Mouse (Mus musculus) gastrocnemius, adult 2 months (tissue): ENCODE results near the gene Cd34. TPM values are rescaled to one million over a fixed set of nuclear protein-coding genes. Genes with fewer than 3 reads are reported as not detected.

ENCODE experiments used
- DNase-seq: peaks from one replicate; pipeline ENCODE4 v3.0.0; 2022
- H3K27ac ChIP-seq: fragments of 200-600 bp; 2 replicates; pipeline ENCODE4 v1.8.1; 2022; ENCODE audit warnings: mild to moderate bottlenecking
- H3K4me3 ChIP-seq: fragments of 200-600 bp; 2 replicates; pipeline ENCODE4 v1.8.1; 2022; ENCODE audit warnings: mild to moderate bottlenecking, moderate library complexity
- CTCF ChIP-seq: fragments of 200-600 bp; IDR thresholded peaks from 2 replicates; pipeline ENCODE4 v1.8.1; 2022; ENCODE audit warnings: antibody characterized with exemption, mild to moderate bottlenecking, moderate library complexity
- intact Hi-C: fragments of 180-260 bp; cut with DNase I; formaldehyde crosslinking; loops from one replicate; pipeline ENCODE4 v1.15.1; 2025
- total RNA-seq, 2 experiments: library from RNA; stranded (reverse); gene quantifications; 2 replicates each; pipeline ENCODE4 v1.2.3; 2021

Gene Cd34
- total RNA-seq, 2 experiments from 2014 or later: 32.8 to 49.3 TPM

GRCm38 (mm10) chr1:194976517-194977370 is 38.1 kb downstream of the Cd34 start:
- peak overlapping the region; percentile 97 for H3K27ac ChIP-seq
- no peak; the same call in 1 of the 2 replicates for TF ChIP-seq CTCF
- peak; percentile 90 for DNase-seq
- intact Hi-C loops: loop anchor here (1.0 to 5.0 kb wide), 3 partner anchors 41 to 156 kb away; partner anchors contain the start of gene Cr1l
- H3K4me3 ChIP-seq: peak overlapping the region; percentile 92

GRCm38 (mm10) chr1:194977371-194977761 is 38.7 kb downstream of the Cd34 start:
- no peak for TF ChIP-seq CTCF
- H3K27ac ChIP-seq: peak overlapping the region; percentile 97
- H3K4me3 ChIP-seq: peak overlapping the region; percentile 92
- DNase-seq: peak; percentile 59
- intact Hi-C loops: loop anchor here (5.0 kb wide), 1 partner anchor 155 kb away; the partner anchor contains the start of gene Cr1l

GRCm38 (mm10) chr1:194977946-194978720 is 39.5 kb downstream of the Cd34 start:
- no peak for TF ChIP-seq CTCF
- intact Hi-C loops: loop anchor here (5.0 kb wide), 1 partner anchor 154 kb away; the partner anchor contains the start of gene Cr1l
- peak overlapping the region; percentile 97 for H3K27ac ChIP-seq
- DNase-seq: no peak
- H3K4me3 ChIP-seq: peak overlapping the region; percentile 92

GRCm38 (mm10) chr1:194980826-194981435 is 42.3 kb downstream of the Cd34 start:
- TF ChIP-seq CTCF: no peak
- Histone ChIP-seq H3K27ac (0 out of 2 replicates have a peak overlapping the region, but pooled peaks have one; percentile 50), H3K4me3 (no peak overlapping the region)
- intact Hi-C loops: loop anchor here (2.0 kb wide), 1 partner anchor 50 kb away; no protein-coding TSS in a partner anchor
- DNase-seq: no peak

GRCm38 (mm10) chr1:194982931-194983690 is 44.5 kb downstream of the Cd34 start:
- H3K4me3 ChIP-seq: no peak overlapping the region
- no peak for TF ChIP-seq CTCF
- intact Hi-C loops: no loop called here
- DNase-seq: no peak
- no peak overlapping the region for H3K27ac ChIP-seq

- no peak for TF ChIP-seq CTCF
- Histone ChIP-seq H3K4me3 (no peak overlapping the region), H3K27ac (no peak overlapping the region)
- DNase-seq: no peak
- intact Hi-C loops: no loop called here
These were observed 46.3 kb downstream of the Cd34 start for GRCm38 (mm10) chr1:194984914-194985313.

GRCm38 (mm10) chr1:194985442-194986210 is 47.0 kb downstream of the Cd34 start:
- intact Hi-C loops: no loop called here
- H3K27ac ChIP-seq: peak overlapping the region; percentile 25

GRCm38 (mm10) chr1:194989024-194989423 is 50.4 kb downstream of the Cd34 start:
- no peak for DNase-seq
- TF ChIP-seq CTCF: peak; percentile 20; the same call in 1 of the 2 replicates
- H3K4me3 ChIP-seq: no peak overlapping the region
- intact Hi-C loops: no loop called here
- H3K27ac ChIP-seq: peak overlapping the region; percentile 85; the same call in 1 of the 2 replicates

More at GRCm38 (mm10) chr1:194985442-194986210, 47.0 kb downstream of the Cd34 start:
- TF ChIP-seq CTCF: no peak
- H3K4me3 ChIP-seq: no peak overlapping the region
- DNase-seq: no peak

- TF ChIP-seq CTCF: no peak
These were observed 52.4 kb downstream of the Cd34 start for GRCm38 (mm10) chr1:194990976-194991375.

GRCm38 (mm10) chr1:194991654-194992053 is 53.0 kb downstream of the Cd34 start:
- TF ChIP-seq CTCF: no peak
- H3K4me3 ChIP-seq: no peak overlapping the region
- peak overlapping the region; percentile 85 for H3K27ac ChIP-seq
- intact Hi-C loops: no loop called here
- DNase-seq: no peak

More at GRCm38 (mm10) chr1:194990976-194991375, 52.4 kb downstream of the Cd34 start:
- intact Hi-C loops: no loop called here
- Histone ChIP-seq H3K27ac (peak overlapping the region; percentile 85), H3K4me3 (no peak overlapping the region)
- no peak for DNase-seq
